Mouse (Mus musculus): ENCODE measurements around the gene Serpinb6b.
"Not testable (repeated sequence)": the region's sequence is repeated elsewhere in the genome, so short reads cannot be mapped to it uniquely, and the experiment has no call there.

The Serpinb6b gene

DNA sequence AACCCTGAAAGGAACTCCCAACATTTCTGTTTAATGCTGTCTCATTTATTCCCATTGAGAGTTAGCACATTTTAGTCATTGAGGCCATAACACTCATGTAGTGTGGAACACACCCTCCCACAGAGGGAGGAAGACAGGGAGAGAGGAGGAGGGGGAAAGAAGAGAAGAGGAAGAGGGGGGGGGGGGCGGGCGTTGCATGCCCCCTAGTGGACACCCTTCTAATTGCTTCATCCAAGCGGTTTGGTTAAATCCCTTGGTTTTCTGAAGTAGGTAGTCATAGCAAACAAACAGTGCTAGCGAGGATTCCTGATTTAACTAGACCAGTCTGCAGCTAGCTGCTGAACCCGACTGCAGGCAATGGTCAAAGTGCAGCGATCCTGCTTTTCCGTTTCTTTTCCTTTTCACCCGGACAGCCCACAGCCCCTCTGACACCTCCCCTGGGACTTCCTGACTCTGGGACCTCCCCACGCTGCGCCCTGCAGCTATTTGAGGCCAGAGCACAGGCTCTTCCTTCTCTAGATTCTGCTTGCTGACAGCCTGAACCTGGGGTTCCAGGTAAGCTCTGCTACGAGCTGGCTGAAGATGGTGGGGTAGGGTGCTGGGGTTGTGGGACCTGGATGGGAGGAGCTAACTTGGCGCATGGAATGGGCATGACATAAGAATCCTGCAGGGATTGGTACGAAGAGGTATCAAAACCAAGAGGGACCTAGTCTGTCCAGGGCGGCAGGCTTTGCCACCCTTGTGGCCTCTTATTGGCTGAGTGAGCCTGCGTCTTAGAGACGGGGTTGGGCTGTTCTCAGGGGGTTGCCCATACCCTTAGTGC, at the start of gene Serpinb6b:
Gene Serpinb6b (plus strand): TSS at position 221 of the 823 bp plus-strand sequence.
- DNase-seq (ENCODE audit: low spot score) = no peak

DNA sequence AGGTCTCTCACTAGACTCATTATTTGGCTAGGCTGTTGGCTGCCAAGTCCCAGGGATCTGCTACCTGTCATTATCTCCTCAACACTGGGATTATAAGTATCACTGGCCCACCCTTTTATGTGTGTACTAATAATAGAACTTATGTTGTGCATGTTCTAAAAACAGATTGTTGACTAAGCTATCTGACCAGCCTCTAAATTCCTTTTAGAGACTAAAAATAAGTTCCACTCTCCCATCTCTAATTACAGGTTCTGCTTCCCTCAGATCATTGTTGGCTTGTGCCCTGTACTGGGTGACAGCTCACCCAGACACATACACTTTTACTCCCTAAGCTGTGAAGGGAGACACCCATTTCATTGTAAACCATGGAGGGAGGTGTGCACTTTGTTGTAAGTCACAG, 42.4 kb upstream of the Serpinb6b start:
- DNase-seq (ENCODE audit: low spot score) = no peak

DNA sequence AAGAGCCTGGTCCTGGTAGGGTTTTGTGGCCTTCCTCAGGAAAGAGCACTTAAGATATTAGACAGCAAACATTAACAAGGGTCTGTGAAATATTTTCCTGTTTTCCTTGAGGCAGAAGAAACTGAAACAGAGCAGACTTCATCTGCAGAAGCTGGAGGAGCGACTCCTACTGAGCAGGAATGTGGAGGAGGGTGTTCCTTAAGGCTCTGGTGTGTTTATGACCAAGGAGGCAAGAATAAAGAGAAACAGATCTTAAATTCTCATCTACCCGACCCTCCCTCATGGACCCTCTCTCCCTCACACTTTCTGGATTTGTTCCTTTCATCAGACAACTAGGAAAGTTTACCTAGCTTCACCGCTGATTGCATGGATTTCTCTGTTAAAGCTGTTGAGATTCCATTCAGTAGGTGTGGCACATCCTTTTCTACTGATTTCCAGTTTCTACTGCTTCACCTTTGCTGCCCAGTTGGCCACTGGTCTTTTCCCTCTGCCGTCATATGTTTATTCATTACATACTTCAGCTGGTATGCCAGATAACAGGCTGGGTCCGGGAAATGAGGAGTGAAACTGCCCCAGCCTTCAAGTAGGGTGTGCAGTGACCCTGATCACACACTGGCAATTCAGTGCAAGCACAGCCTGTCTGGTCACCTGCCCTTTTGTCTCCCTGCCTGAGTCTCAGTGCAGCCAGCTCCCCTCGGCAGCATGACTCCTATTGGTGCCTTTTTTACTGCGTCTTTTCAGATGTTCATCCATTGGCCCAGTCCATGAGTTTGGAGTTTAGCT, 40.2 kb upstream of the Serpinb6b start:
- DNase-seq (ENCODE audit: low spot score) = no peak

DNA sequence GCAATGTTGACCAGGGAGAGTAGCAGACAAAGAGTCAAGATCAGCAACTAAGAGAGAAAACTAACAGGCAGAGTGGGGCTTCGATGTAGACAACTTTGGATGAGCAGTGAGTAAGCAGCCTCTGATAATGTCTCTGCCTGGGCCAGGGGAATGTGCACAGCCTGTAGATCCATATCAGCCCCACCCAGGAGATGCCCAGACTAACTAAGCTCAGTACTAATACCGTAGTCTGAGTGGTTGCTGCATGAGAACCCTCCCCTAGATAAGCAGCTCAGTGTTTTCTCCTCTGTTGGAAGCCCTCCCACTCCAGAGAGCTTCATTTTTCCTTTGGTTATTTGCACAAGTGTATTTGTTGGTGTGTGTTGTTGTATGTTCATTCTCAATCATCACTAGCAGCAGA, 38.3 kb upstream of the Serpinb6b start:
- no peak for DNase-seq (ENCODE audit: low spot score)

DNA sequence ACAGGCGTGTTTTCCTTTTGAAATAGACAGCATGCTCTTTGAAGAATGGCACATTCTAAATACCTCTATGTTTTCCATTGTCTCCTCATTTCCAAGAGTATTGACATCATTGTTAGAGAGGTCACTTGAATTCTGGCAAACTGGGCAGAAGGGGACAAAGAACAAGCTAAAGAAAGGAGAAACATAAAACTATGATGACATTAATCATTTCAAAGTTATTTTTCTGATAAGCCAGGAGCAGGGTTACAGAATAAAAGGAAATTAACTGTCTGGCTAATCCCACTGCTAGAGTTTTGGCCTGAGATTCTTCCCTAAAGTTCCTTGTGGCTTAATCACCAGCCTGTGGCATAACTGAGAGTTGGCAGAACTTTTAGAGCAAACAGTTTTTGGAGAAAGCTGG, 37.8 kb upstream of the Serpinb6b start:
- DNase-seq (ENCODE audit: low spot score) = no peak

DNA sequence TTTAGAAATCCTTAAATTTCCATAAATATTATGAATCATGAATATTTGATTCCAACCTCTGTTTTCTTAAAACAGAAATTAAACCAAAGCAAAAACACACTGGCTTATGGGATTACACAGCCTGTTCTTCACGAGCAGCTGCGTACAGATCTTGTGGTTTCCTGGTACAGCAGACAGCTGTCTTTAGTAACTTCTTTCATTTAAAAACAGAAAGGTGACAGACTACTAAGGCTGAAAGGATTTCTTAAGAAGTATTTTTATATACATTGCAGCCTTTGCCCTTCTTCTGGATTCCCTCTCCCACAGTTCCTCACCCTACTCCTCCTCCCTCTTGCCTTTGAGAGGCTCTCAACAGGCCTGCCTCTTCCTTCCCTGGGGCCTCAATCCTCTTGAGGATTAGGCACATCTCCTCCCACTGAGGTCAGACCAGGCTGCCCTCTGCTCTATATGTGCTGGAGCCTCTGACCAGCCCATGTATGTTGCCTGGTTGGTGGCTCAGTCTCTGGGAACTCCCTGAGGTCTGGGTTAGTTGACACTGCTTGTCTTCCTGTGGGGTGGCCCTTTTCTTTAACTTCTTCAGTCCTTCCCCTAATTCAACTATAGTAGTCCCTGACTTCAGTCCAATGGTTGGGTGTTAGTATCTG, 35.8 kb upstream of the Serpinb6b start:
- no peak for DNase-seq (ENCODE audit: low spot score)

DNA sequence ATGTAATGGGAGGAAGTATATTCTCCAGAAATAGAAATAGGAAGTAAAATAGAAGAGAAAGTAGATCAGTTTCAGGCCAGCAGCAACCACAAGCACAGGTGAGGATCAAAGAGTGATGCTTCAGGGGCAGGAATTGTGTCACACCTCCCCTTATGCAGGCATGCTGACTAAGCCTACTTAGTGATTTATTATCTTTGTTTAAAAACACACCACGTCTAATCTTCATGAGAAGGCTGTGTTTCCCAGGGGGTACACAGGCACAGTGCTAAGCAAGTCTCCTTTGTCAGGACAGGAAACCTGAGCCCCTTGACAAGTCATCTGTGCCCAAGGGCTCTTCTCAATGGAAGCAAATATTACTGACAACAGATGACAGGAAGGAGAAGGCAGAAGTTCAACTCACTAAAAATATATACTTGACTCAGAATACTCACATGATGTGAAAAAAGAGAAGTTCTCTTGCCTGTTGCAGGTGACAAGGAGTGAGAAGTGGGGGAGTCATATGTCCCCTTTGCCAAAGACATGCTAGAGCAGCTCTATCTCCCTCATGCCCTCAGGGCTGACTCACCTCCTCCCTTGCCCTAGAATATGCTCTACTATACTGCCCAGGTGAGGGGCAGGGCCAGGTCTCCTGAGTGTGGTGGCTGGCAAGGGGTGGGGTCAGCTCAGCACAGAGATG, 30.2 kb upstream of the Serpinb6b start:
- no peak for DNase-seq (ENCODE audit: low spot score)

DNA sequence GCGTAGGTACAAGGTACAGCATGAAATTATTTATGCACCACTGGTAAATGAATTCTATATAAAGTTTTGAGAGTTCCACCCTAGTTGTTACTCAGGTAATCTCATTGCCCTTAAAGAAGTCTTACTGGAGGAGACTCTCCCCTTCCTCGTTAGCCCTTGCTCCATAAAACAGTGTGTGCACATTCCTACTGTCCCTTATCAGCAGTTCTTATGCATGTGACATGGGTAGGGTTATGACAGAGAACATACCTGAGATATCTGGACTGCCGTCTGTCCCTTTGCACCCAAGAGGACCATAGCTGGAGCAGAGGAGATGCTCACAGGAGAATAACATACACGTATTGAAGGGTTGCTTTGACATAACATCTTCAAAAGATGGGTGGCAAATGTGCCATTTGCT, 26.7 kb upstream of the Serpinb6b start:
- not testable (repeated sequence) for DNase-seq (ENCODE audit: low spot score)

DNA sequence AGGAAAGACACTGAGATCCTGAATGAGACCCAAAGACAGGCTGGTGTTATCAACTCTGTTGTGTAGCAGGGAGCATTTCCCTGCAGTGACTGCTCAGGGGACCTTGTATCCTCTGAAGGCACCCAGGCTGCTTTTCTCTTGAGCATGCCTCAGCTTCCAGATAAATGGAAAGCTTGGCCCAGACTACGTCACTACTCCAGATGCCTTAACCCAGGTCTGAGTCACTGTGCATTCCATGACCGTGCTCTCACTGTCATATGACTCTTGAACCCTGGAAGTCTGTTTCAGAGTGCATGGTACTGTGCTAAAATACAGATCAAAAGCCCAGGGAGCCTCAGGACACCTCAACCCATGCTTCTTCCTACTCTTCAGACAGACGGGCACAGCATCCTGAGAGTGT, 25.8 kb upstream of the Serpinb6b start:
- DNase-seq (ENCODE audit: low spot score) = not testable (repeated sequence)

DNA sequence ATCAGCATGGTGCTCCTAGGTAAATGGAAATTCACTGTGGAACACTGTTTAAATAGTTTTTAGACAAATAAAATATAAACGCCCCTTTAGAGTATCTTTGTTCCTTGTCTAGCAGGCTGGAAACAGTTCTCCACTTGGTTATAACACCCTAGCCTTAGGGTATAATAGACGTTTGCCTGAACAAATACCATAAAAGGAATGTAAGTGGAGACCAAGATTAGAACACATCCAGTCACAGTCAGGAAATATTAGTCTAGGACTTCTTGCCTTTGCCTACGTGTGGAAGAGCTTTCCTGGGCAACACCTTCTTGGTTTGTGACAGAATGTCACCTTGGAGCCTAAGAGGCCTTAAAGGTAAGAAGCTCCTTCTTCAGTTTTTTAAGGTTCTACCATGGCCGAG, 8.5 kb upstream of the Serpinb6b start:
- DNase-seq (ENCODE audit: low spot score) = no peak

DNA sequence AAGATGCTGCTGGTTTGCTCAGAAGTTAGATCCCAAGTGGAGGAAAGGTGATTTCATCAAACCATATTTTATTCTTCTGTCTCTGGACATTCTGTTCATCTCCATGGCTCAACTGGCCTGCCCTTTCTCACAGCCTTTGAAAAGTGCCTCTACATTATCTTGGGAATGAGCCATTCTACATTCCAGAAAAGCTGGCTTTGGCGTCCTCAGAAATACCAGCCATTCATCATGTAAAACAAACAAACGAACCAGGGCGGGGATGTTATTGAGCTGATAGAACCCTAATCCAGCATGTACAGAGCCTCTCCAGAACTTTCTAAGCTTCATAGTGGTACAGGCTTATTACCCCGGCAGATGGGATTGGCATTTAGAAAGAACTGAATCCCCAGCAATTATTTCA, 7.1 kb upstream of the Serpinb6b start:
- DNase-seq (ENCODE audit: low spot score) = no peak

DNA sequence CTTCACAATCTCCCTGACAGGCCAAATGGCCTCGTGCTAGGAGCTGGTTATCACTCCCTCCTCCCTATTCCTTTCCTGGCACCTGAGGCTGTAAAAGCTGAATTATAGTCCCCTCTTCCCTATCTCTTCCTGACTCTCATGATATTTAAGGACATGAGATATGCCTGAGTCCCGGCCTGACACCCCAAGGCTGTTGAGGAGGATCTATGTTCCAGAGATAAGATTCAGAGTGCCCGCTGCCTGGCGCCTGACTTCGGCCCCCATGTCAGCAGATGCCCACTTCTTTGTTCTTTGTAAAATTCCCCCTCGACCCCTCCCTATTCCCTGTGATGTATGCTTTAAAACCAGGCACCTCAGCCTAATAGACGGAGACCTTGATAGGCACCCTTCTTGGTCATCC, 6.5 kb upstream of the Serpinb6b start:
- DNase-seq (ENCODE audit: low spot score) = not testable (repeated sequence)

DNA sequence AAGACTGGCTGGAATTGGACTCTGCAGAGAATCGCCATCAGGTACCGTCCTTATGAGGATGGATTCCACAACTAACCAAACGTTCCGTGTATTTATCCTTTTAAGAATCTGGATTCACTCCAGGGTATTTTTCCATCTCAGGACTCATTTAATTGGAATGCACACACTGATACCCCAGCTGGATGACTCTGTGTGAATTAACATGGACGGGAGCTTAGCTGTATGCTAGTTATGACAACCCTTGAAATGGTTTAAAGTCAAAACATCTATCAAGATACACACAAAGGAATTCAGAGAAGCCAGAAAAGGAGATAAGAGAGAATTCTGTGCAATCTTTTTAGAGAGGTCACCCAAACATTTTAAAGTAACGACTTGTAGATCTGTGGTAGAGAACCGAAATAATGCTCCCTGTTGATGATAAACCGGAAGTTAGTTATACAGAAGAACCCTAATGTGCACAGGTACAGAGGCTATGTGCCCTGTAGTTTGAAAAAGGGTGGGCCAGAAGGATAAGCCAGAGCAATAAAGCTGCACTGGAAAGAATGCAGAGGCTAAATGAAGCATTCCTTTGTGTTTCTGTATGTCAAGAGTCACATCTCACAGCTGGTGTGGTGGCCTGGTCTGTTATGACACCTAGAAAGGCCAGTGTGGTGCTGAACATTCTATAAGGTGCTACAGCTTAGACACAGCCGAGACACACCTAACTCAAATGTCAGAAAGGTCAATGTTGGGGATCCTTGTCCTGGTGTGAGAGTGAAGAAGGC, 837 bp upstream of the Serpinb6b start:
- no peak for DNase-seq (ENCODE audit: low spot score)

DNA sequence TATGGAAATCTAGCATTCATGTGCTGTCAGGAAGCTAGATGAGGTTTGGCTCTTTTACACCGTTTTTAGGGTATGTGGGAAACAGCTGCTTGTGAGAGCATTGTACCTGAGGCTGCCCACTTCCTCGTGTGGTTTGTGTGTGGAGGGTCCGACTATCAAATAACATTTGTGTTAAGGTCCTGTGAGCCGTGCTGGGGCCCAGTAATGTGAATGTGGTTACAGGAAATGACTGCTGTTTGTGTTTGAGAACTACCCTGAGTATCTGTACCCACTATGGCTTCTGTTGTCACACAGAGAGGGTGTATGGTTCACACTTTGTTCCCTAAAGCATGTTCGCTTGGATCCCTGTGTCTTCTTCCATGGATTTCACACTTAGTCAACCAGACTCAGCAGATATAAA, 1.1 kb downstream of the Serpinb6b start:
- DNase-seq (ENCODE audit: low spot score) = no peak

DNA sequence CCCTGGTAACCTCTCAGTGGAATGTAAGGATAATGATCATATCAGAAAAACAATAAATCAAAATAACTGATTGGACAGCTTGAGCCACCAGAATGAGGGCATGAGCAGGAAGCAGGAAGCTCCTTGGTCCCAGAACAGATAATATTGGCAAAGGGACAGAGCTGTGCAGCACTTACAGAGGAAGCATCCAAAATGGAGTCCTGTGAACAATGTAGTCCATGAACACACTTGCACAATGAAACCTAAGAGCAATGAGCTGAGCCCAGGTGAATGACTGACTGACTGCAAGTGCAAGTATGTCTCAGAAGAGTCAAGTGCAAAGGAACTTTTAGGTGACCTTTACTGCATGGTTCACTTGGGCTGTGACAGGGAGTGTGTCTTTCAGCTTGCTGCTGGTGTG, 2.2 kb downstream of the Serpinb6b start:
- no peak for DNase-seq (ENCODE audit: low spot score)

DNA sequence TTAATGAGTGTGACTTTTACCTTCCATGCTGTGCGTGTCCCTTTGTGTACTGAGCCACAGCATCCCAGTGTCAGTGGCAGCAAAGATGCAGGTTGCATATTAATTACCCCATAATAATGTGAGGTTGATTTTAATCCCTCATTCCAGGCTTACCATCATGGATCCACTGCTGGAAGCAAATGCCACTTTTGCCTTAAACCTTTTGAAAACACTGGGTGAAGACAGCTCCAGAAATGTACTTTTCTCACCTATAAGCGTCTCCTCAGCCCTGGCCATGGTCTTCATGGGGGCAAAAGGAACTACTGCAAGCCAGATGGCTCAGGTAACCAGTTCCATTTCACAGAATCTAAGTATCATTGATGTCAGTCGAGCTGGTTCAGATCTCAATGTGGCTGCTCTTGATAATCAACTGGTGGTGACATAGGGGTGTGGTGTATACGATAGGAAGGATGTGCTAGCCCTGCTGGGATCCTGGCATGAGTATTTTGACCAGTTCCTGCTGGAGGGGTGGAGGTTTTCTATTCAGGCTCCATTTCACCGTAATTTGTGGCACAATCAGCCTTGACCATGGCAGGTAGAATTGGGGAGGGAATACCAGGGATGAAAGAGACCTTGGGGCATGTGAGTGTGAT, 3.5 kb downstream of the Serpinb6b start:
- DNase-seq (ENCODE audit: low spot score) = no peak

DNA sequence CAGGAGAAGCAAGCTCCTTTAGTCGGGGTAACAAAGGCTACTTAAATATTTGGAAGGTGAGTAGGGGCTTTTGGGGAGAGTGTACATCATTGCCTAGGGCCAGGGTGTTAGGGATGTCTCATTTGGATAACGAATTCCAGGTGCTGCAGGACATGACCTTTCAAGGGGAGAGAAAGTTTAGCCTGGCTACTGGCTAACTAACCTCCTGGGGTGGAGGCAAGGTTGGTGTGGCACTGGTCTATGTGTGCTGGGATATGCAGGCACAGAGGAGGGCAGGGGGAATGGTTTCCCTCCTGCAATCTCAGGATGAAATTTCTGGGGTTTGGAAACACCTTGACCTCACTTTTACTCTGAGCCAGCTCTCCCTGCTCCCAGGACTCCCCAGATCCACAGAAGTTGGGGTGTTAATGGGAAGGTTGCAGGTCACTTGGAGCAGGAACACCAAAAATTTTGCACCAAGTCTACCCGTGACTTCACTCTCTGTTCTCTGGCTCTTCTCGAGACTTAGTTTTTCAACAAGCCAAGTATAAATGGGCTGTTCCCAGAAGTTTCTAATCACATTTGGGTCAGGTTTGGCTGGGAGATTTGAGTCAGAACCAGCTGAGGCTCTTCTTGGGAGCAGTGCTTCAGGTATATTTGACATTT, 4.1 kb downstream of the Serpinb6b start:
- no peak for DNase-seq (ENCODE audit: low spot score)

DNA sequence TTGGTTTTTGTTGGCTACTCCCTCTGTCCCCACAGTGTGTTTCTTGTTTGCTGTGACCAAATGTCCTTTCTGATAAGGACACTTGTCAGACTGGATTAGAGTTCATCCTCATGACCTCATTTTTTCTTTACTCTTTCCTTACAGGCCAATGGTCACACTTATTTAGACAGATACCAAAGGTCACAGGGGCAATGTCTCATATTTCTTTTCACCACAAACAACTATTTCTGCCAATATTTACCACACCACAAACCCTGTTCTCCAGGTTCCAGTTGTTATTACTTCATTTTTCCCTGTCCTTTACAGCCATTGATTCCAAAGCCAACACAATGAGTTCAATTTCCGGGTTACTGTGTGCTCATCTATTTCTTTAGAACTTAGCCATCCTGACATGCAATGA, 4.6 kb downstream of the Serpinb6b start:
- no peak for DNase-seq (ENCODE audit: low spot score)

DNA sequence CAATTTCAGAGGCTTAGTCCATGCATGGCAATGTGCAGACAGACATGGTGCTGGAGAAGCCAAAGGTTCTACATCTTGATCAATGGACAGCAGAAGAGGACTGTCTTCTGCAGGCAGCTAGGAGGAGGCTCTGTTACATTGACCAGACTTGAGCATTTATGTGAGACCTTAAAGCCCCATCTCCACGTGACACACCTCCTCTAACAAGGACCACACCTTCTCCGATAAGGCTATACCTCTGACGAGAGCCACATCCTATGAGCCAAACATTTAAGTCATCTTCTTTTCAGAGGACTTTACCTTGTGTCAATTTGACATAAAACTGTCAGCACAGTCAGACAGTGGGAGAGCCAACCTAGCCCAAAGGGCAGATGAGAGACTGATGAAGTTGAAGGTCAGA, 5.8 kb downstream of the Serpinb6b start:
- no peak for DNase-seq (ENCODE audit: low spot score)

DNA sequence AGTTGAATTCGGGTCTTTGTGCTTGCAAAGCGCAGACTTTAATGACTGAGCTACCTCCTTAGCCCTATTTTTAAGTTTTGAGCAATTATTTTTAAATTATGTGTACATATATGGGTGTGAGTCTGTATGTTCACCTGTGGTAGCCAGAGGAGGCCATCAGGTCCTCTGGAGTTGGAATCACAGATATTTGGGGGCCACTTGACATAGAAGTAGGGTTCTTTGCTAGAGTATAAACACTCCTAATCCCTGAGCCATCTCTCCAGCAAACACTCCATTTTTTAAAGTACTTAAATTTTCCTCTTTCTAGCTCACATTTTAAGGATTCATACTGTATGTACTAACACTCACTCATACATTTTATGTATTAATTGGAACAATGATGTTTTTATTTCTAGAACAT, 9.3 kb downstream of the Serpinb6b start:
- DNase-seq (ENCODE audit: low spot score) = no peak

All from MN1 (cell line).